Mouse (Mus musculus): ENCODE data around the gene Eef1b2.

DNA sequence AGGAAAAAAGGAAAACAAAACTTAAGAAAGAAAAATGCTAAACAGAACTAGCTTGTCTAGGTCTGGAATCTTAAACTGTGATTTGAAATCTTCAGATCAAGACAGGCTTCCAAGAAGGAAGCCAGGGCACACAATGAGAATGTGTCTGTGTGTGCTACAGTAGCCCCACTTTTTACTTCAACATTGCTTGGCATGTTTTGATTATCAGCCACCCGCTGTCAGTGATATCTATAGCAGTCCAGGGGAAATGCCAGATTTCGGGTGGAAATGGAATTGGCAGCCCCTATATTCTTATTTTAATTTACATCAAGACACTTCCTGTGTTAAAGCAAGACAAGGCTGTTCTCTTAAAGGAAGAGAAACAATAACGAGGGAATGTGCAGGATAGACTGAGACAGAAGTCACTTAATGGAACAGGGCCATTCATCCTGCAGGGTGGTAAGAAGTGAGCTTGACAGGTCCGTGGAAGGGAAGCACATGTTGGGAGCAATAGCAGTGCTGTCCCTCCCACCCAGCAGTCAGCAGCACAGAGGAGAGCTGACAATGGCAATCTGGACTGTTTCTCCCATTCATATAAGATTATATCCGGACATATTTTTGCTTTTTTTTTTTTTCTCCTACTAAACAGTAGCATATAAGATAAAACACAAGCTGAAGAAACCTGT, 19.4 kb downstream of the Eef1b2 start:
- TF ChIP-seq GATA1 (IDR thresholded peaks at IDR 0.05; ENCODE audit: borderline replicate concordance, low read length) (no peak), FLI1 (IDR thresholded peaks at IDR 0.05; ENCODE audit: low read length) (no peak)
